ENCODE assay signal across 8 mouse cellular contexts in the genomic region with DNA sequence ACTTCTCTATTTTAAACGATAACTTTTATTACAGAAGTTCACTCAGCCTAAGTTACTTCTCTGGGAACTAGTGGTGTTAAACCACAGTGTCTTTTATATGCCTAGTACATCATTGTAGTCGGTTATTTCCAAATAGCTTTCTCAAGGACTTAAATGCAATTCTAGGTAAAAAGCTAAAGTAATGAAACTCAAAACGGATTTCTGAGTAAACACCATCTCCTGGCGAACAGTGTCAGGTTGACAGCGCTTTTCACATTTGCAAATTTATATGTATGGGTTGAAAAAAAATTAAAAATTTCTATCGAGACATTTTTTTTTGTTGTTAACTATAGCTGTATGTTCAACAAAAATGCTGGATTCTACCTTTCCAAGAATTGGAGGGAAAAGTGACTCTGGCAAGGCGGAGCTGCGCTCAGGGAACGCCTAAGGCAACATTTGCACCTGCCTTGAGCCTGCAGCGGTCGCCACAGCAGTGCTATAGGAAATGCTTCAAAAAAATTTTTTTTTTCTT. TPM values are rescaled to one million over a fixed set of nuclear protein-coding genes. Genes with fewer than 3 reads are reported as not detected.
DNase-seq lines count a peak whose midpoint lies in the region; ATAC-seq and TF ChIP-seq lines count a peak whose summit lies in the region.

No protein-coding gene starts in this region.

- no peak for TF ChIP-seq EP300 in ES-Bruce4 (IDR thresholded peaks at IDR 0.05; ENCODE audit: insufficient read depth, low read depth, low read length)

- no peaks in the 10 kb centered on the region for H3K9me3 ChIP-seq in heart, embryonic 10.5 days
- H3K9me3 ChIP-seq in ES-Bruce4 (replicated peaks; ENCODE audit: control insufficient read depth, insufficient read depth, low read length, poor library complexity, severe bottlenecking) = no peaks in the 10 kb centered on the region
- H3K9me3 ChIP-seq in embryonic facial prominence, embryonic 11.5 days (replicated peaks; ENCODE audit: control insufficient read depth, low read length) = no peaks in the 10 kb centered on the region
- no peaks in the 10 kb centered on the region for H3K9me3 ChIP-seq in lung, embryonic 15.5 days
- H3K9me3 ChIP-seq in stomach, embryonic 15.5 days = no peaks in the 10 kb centered on the region

- DNase-seq in heart, embryonic 10.5 days (ENCODE audit: low spot score) = no peak
- no peak for DNase-seq in heart, adult 9 months (ENCODE audit: low spot score in 2 of 2)
- peak; percentile 59 for DNase-seq in embryonic facial prominence, embryonic 11.5 days (ENCODE audit: low spot score)
- peak; percentile 70 for DNase-seq in induced T-regulatory cell, adult 2 months (ENCODE audit: low read depth)
- no peak for DNase-seq in urinary bladder, postnatal 10 days (ENCODE audit: low spot score)

- no peaks in the 10 kb centered on the region for H3K27me3 ChIP-seq in heart, embryonic 10.5 days (ENCODE audit: insufficient read depth, poor library complexity, severe bottlenecking)
- H3K27me3 ChIP-seq in ES-Bruce4 (ENCODE audit: control insufficient read depth, insufficient read depth, low read length, poor library complexity, severe bottlenecking) = no peaks in the 10 kb centered on the region
- no peaks in the 10 kb centered on the region for H3K27me3 ChIP-seq in embryonic facial prominence, embryonic 11.5 days (ENCODE audit: control insufficient read depth, insufficient read depth, low read length)
- H3K27me3 ChIP-seq in lung, embryonic 15.5 days = no peaks in the 10 kb centered on the region
- no peaks in the 10 kb centered on the region for H3K27me3 ChIP-seq in stomach, embryonic 15.5 days (replicated peaks)

- H3K9ac ChIP-seq in ES-Bruce4 (ENCODE audit: low read depth, poor library complexity, severe bottlenecking) = peak overlapping the region; percentile 54
- peak overlapping the region; percentile 45 for H3K9ac ChIP-seq in embryonic facial prominence, embryonic 11.5 days (replicated peaks; ENCODE audit: low read length)
- peak overlapping the region; percentile 39 for H3K9ac ChIP-seq in lung, embryonic 15.5 days
- peak overlapping the region; percentile 0; the same call in 1 of the 2 replicates for H3K9ac ChIP-seq in stomach, embryonic 15.5 days

- no peak for TF ChIP-seq CTCF in ES-Bruce4 (IDR thresholded peaks at IDR 0.05; ENCODE audit: low read depth, low read length)

- peak overlapping the region; percentile 83 for H3K4me3 ChIP-seq in heart, embryonic 10.5 days
- H3K4me3 ChIP-seq in ES-Bruce4 (ENCODE audit: low read depth, low read length) = peak overlapping the region; percentile 78
- peak overlapping the region; percentile 78 for H3K4me3 ChIP-seq in embryonic facial prominence, embryonic 11.5 days (ENCODE audit: low read depth, low read length)
- peak overlapping the region; percentile 92 for H3K4me3 ChIP-seq in lung, embryonic 15.5 days
- peak overlapping the region; percentile 88 for H3K4me3 ChIP-seq in stomach, embryonic 15.5 days (replicated peaks)

- H3K36me3 ChIP-seq in heart, embryonic 10.5 days = no peaks in the 10 kb centered on the region
- no peaks in the 10 kb centered on the region for H3K36me3 ChIP-seq in ES-Bruce4 (ENCODE audit: control insufficient read depth, insufficient read depth, low read length, poor library complexity, severe bottlenecking)
- H3K36me3 ChIP-seq in embryonic facial prominence, embryonic 11.5 days (replicated peaks; ENCODE audit: control insufficient read depth, insufficient read depth, low read depth, low read length) = no peaks in the 10 kb centered on the region
- no peaks in the 10 kb centered on the region for H3K36me3 ChIP-seq in lung, embryonic 15.5 days
- no peaks in the 10 kb centered on the region for H3K36me3 ChIP-seq in stomach, embryonic 15.5 days

- peaks cover 11% of the 10 kb centered on the region for H3K4me1 ChIP-seq in heart, embryonic 10.5 days
- peaks cover 3% of the 10 kb centered on the region for H3K4me1 ChIP-seq in ES-Bruce4 (ENCODE audit: control insufficient read depth, insufficient read depth, low read length)
- H3K4me1 ChIP-seq in embryonic facial prominence, embryonic 11.5 days (ENCODE audit: control insufficient read depth, insufficient read depth, low read length) = no peaks in the 10 kb centered on the region
- peaks cover 10% of the 10 kb centered on the region for H3K4me1 ChIP-seq in lung, embryonic 15.5 days
- H3K4me1 ChIP-seq in stomach, embryonic 15.5 days = peaks cover 5% of the 10 kb centered on the region; the same call in 1 of the 2 replicates

- H3K4me2 ChIP-seq in embryonic facial prominence, embryonic 11.5 days (ENCODE audit: low read depth, low read length) = peak overlapping the region; percentile 49
- H3K4me2 ChIP-seq in lung, embryonic 15.5 days = peak overlapping the region; percentile 64
- peak overlapping the region; percentile 69 for H3K4me2 ChIP-seq in stomach, embryonic 15.5 days

- 10% methylated on average over 11 of the region's 11 CpGs for WGBS in heart, embryonic 10.5 days
- WGBS in embryonic facial prominence, embryonic 11.5 days = 8% methylated on average over 11 of the region's 11 CpGs
- 7% methylated on average over 11 of the region's 11 CpGs for WGBS in lung, embryonic 15.5 days
- 5% methylated on average over 11 of the region's 11 CpGs for WGBS in stomach, embryonic 15.5 days

- ATAC-seq in embryonic facial prominence, embryonic 11.5 days (replicated peaks; ENCODE audit: insufficient number of reproducible peaks, low FRiP score, low TSS enrichment, low read depth) = 0 out of 2 replicates have a peak, but pooled peaks have one; percentile 11
- no peak for ATAC-seq in lung, embryonic 15.5 days (ENCODE audit: borderline replicate concordance, extremely low read depth, low FRiP score, low TSS enrichment)
- ATAC-seq in stomach, embryonic 15.5 days (ENCODE audit: insufficient read depth, low FRiP score, low read depth) = no peak

- TF ChIP-seq POLR2A in ES-Bruce4 (IDR thresholded peaks at IDR 0.05; ENCODE audit: insufficient read depth, low read length) = no peak

- H3K27ac ChIP-seq in heart, embryonic 10.5 days = peak overlapping the region; percentile 96
- peak overlapping the region; percentile 63 for H3K27ac ChIP-seq in ES-Bruce4 (ENCODE audit: insufficient read depth, low read length)
- H3K27ac ChIP-seq in embryonic facial prominence, embryonic 11.5 days (replicated peaks; ENCODE audit: low read depth, low read length) = peak overlapping the region; percentile 88; the same call in 1 of the 2 replicates
- peak overlapping the region; percentile 91 for H3K27ac ChIP-seq in lung, embryonic 15.5 days
- peak overlapping the region; percentile 70 for H3K27ac ChIP-seq in stomach, embryonic 15.5 days

RNA-seq across cellular contexts. Expression of gene Rsbn1, which starts 0.4 kb away (rescaled TPM):
- polyA plus RNA-seq in heart, embryonic 10.5 days (2016; fragmentation: Nextera tagmentation; extraction: Ambion mirVana) = 6.2 and 9.1 TPM in 2 replicates
- 20.8 and 22.2 TPM in 2 replicates for polyA plus RNA-seq in ES-Bruce4 (2011; ENCODE audit: insufficient read depth, insufficient read length, low read depth, missing spikeins)
- 19.5 and 20.6 TPM in 2 replicates for polyA plus RNA-seq in embryonic facial prominence, embryonic 11.5 days (2014; fragmentation: Nextera tagmentation; extraction: Ambion mirVana)
- polyA plus RNA-seq in lung, embryonic 15.5 days (2015; fragmentation: Nextera tagmentation; extraction: Ambion mirVana) = 10.1 and 10.2 TPM in 2 replicates
- polyA plus RNA-seq in stomach, embryonic 15.5 days (2015; fragmentation: Nextera tagmentation; extraction: Ambion mirVana) = 10.2 and 11.7 TPM in 2 replicates

RNA-seq across cellular contexts. Expression of gene Ptpn22, which starts 53.9 kb away (rescaled TPM):
- polyA plus RNA-seq in heart, embryonic 10.5 days (2016; fragmentation: Nextera tagmentation; extraction: Ambion mirVana) = 0.19 and 0.78 TPM in 2 replicates
- 1.6 TPM in 1 of 2 replicates, not detected in the other for polyA plus RNA-seq in ES-Bruce4 (2011; ENCODE audit: insufficient read depth, insufficient read length, low read depth, missing spikeins)
- polyA plus RNA-seq in embryonic facial prominence, embryonic 11.5 days (2014; fragmentation: Nextera tagmentation; extraction: Ambion mirVana) = 0.28 and 0.43 TPM in 2 replicates
- polyA plus RNA-seq in lung, embryonic 15.5 days (2015; fragmentation: Nextera tagmentation; extraction: Ambion mirVana) = 1.0 and 2.5 TPM in 2 replicates
- polyA plus RNA-seq in stomach, embryonic 15.5 days (2015; fragmentation: Nextera tagmentation; extraction: Ambion mirVana) = 1.8 TPM in 2 replicates

RNA-seq across cellular contexts. Expression of gene Phtf1, which starts 54.4 kb away (rescaled TPM):
- polyA plus RNA-seq in heart, embryonic 10.5 days (2016; fragmentation: Nextera tagmentation; extraction: Ambion mirVana) = 16.3 and 25.4 TPM in 2 replicates
- 21.8 TPM in 2 replicates for polyA plus RNA-seq in ES-Bruce4 (2011; ENCODE audit: insufficient read depth, insufficient read length, low read depth, missing spikeins)
- 49.0 and 53.2 TPM in 2 replicates for polyA plus RNA-seq in embryonic facial prominence, embryonic 11.5 days (2014; fragmentation: Nextera tagmentation; extraction: Ambion mirVana)
- polyA plus RNA-seq in lung, embryonic 15.5 days (2015; fragmentation: Nextera tagmentation; extraction: Ambion mirVana) = 25.0 and 29.2 TPM in 2 replicates
- 23.6 and 25.3 TPM in 2 replicates for polyA plus RNA-seq in stomach, embryonic 15.5 days (2015; fragmentation: Nextera tagmentation; extraction: Ambion mirVana)

Comparison
In these comparisons a context has a peak if more than half of its experiments do, and no peak if none do; other contexts are left out.
1. DNase-seq: peak in embryonic facial prominence, embryonic 11.5 days (single experiment) and induced T-regulatory cell, adult 2 months (single experiment); none in heart, embryonic 10.5 days (single experiment), heart, adult 9 months (0 of 2) and urinary bladder, postnatal 10 days (single experiment).
2. H3K9ac ChIP-seq: peak in every context shown above with its lines; median percentile 54 in ES-Bruce4; 45 in embryonic facial prominence, embryonic 11.5 days; 39 in lung, embryonic 15.5 days; 0 in stomach, embryonic 15.5 days.
3. Peak in every context shown above with its lines, with median percentiles within 50 percentile points of each other: H3K27ac ChIP-seq, H3K4me3 ChIP-seq and H3K4me2 ChIP-seq.